Mouse (Mus musculus) left cerebral cortex, postnatal 10 days (tissue): ENCODE data around the gene Gm10778. TPM values are rescaled to one million over a fixed set of nuclear protein-coding genes. Genes with fewer than 3 reads are reported as not detected.
"Not testable (repeated sequence)": the region's sequence is repeated elsewhere in the genome, so short reads cannot be mapped to it uniquely, and the experiment has no call there.

Experiments
- DNase-seq, 2 experiments: peaks; one replicate each; pipeline ENCODE4 v3.0.0; 2021 to 2022; ENCODE audit warnings: low spot score in 2 of 2, mixed read lengths in 1 of 2; ENCODE audit errors: extremely low spot score in 1 of 2
- intact Hi-C: fragments of 180-260 bp; cut with DNase I; formaldehyde crosslinking; loops from one replicate; pipeline ENCODE4 v1.15.1; 2025
- total RNA-seq, 2 experiments: library from RNA; stranded (reverse); gene quantifications; 2 replicates each; pipeline ENCODE4 v1.2.3; 2021

Gm10778 gene
- total RNA-seq: 1 to 10 TPM; 5.0 to 5.7 TPM

- DNase-seq: peak; percentile 87 to 88
- intact Hi-C loops: not testable (repeated sequence)
Observed at GRCm38 (mm10) chr10:81648803-81649775, at the start of gene Gm10778. Gene Gm10778 (plus strand): TSS chr10:81649059.

- intact Hi-C loops: loop anchor here (10.0 kb wide), 1 partner anchor 45 kb away; the partner anchor contains the start of gene Aes
- no peak for DNase-seq
Observed at GRCm38 (mm10) chr10:81599630-81600029, 49.2 kb upstream of the Gm10778 start.

DNA sequence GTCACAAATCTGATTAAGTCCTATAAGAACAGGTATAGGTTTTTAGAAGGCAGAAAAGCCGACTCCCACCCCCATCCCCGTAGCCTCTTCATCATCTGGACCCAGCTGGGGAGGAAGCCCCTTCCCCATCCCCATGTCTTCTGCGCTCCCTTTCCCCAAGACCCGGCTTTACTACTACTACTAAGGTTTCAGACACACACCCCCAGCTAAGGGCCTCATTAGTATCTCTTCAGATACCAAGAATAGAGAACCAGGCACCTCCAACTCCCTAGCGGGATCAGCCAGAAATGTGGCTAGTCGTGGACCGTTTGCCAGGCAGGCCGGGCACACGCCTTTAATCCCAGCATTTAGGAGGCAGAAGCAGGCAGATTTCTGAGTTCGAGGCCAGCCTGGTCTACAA lies 48.8 kb upstream of the Gm10778 start:
- intact Hi-C loops: loop anchor here (10.0 kb wide), 1 partner anchor 45 kb away; the partner anchor contains the start of gene Aes
- DNase-seq: no peak

- DNase-seq: peak; percentile 93 to 96
- intact Hi-C loops: loop anchor here (10.0 kb wide), 1 partner anchor 46 kb away; the partner anchor contains the start of gene Aes
Observed at GRCm38 (mm10) chr10:81600738-81601203, 48.1 kb upstream of the Gm10778 start, which contains the start of gene Tle6. Gene Tle6 (minus strand): TSS chr10:81601073.

DNA sequence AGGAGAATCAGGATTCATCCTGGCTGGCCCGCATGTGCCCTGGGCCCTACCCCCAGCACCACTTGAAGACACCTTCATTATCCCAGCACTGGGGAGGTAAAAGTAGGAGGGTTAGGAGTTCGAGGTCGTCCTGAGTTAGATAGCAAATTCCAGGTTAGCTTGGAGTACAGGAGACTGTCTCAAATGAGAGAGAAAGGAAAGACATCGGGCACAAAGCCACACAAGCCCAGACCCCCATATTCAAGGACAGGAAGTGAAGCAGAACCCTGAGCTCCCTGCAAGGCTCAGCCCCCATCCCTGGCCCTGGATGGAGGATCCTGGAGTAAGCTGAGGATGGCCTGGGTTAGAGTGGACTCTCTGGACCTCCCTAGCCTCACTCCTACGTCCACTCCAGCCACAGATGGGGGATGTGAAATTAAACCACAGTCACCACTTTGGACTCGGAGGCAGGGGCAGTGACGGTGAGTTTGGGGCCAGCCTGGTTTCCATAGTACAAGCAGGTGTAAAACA lies 47.4 kb upstream of the Gm10778 start:
- DNase-seq: no peak
- intact Hi-C loops: loop anchor here (10.0 kb wide), 1 partner anchor 47 kb away; the partner anchor contains the start of gene Aes

DNA sequence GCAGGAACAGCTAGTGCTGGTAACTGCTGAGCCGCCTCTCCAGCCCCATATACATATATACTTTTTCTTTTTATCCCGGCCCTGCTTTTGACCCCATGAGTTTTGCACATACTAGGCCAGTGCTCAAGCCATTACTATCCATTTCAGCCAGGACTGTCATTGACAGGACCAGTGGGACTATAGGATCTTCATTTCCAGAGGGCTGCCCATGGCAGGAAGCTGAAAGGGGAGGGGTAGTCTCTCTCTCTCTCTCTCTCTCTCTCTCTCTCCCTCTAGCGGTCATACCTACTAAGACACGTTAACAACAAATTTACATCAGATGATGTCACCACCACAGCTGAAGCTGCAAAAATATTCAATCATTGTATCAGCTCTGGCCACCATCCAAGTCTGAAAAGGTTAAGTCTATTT lies 46.1 kb upstream of the Gm10778 start:
- DNase-seq: no peak
- intact Hi-C loops: loop anchor here (10.0 kb wide), 1 partner anchor 48 kb away; the partner anchor contains the start of gene Aes

DNA sequence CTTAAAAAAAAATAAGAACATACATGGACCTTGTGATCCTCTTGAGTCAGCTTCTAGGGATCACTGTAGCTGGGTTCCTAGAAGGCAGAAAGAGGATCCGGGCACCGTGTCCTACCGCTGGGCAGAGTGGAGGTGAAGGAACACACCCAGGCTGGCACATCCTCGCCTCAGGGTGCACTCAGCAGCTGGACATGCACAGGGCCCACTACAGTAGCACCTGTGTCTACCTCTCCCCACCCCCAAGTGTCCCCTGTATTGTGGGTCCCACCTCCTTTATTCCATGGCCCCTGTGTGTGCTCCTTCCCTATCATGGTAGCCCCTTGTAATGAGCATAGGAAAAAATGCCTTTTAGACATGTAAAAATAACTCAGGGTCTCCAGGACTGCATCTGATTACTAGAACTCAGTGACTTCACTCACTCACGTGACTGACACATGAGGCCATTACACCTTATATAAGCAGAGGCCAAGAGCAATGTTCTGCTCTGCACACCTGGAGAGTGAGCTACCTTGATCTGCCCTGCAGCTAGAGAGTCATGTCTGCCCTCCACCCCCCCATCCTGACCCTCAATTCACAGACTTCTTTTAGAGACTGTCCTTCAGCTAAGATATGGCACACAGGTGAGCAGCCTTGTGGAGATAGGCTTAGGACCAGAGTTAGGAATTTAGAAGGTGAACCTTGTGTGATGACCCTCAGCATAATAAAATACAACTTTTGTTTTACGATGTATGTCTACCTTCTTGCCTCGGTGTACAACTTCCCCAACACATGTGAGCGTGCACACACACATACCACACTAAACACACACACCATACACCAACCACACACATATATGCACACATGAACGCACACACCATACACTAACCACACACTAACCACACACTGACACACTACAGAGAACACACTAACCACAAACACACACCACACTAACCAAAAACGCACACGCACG lies 44.6 kb upstream of the Gm10778 start:
- intact Hi-C loops: loop anchor here (2.0 to 10.0 kb wide), 2 partner anchors 49 to 101 kb away; partner anchors contain the start of gene Aes
- no peak for DNase-seq

- peak; percentile 86 to 90 for DNase-seq
- intact Hi-C loops: loop anchor here (2.0 to 10.0 kb wide), 2 partner anchors 50 to 102 kb away; partner anchors contain the start of gene Aes
Observed at GRCm38 (mm10) chr10:81604968-81605665, 43.7 kb upstream of the Gm10778 start.

DNA sequence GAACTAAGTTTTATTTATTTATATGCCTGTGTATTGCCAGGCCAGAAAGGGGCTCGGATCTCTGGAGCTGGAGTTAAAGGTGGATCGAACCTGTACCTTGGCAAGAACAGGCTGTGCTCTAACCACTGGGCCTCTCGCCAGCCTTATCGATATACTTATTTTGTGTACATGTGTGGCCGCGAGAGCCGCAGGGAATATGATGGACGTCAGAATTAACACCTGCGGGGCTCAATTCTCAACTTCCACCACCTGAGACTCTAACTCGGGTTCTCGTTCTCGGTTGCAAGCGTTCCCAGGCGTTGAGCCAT lies 43.2 kb upstream of the Gm10778 start:
- DNase-seq: no peak
- intact Hi-C loops: loop anchor here (2.0 to 10.0 kb wide), 2 partner anchors 51 to 103 kb away; partner anchors contain the start of gene Aes

GRCm38 (mm10) chr10:81605974-81606751 lies 42.7 kb upstream of the Gm10778 start, which contains the start of gene BC025920:
Gene BC025920 (plus strand): TSS chr10:81606270.
- intact Hi-C loops: loop anchor here (2.0 to 10.0 kb wide), 2 partner anchors 51 to 103 kb away; partner anchors contain the start of gene Aes
- DNase-seq: peak; percentile 96 to 97

GRCm38 (mm10) chr10:81608308-81608707 lies 40.6 kb upstream of the Gm10778 start:
- no peak for DNase-seq
- intact Hi-C loops: loop anchor here (10.0 kb wide), 1 partner anchor 54 kb away; the partner anchor contains the start of gene Aes

DNA sequence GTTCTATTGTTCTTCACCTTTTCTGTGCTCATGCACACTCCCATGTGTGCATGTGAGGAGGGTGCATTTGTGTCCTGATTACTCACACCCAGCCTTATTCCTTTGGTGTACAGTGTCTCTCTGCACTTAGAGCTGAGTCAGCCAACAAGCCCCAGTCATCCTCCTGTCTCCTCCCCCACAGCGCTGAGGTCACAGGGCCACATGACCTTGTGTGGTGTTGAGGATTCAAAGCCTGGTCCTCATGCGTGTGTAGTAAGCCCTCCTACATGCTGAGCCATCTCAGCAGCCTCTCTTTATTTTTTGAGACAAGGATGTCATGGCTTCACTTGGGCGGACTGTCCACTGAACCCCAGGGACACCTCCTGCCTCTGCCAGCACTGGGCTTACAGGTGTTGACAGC lies 36.1 kb upstream of the Gm10778 start:
- DNase-seq: no peak
- intact Hi-C loops: no loop called here

- no peak for DNase-seq
- intact Hi-C loops: no loop called here
Observed at GRCm38 (mm10) chr10:81615486-81615885, 33.4 kb upstream of the Gm10778 start.

DNA sequence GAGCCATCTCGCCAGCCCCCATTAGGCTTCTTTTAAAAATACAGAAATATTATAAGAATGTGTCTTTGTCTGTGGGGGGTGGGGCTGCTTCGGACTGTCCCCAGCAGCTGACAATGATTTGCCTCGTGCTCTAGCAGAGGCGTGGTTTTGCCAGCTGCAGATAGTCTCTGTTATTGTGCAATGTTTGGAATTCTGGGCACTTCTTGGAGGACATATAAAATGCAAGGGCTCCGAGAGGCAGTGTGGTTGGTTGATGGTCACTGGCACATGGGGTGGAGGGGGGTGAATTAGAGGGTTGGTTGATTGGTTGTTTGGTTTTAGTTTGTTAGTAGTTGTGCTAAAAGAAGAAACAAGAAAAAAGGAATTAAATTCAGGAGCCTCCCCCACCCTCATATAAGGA lies 28.9 kb upstream of the Gm10778 start:
- no peak for DNase-seq
- intact Hi-C loops: no loop called here

DNA sequence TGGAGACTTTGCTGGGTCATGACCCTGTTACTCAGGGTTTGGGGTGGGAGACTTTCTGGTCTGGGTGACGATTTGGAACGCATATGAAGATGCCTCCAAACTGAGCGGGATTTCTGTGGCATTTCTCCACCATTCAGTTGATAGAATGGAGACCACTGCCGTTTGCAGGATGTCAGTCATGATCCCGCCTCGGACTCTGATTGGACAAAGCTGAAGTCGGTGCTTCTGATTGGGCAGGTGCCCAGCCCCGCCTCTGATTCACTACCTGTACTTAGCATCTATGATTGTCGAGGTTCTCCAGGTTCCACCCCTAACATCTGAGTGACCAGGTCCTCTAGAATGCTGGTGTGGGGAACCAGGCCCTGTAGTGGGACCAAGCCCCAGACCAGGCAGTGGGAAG lies 28.1 kb upstream of the Gm10778 start:
- DNase-seq: no peak
- intact Hi-C loops: no loop called here

- intact Hi-C loops: no loop called here
- no peak for DNase-seq
Observed at GRCm38 (mm10) chr10:81623441-81623840, 25.4 kb upstream of the Gm10778 start.
